24 mouse cellular contexts compared by ENCODE assay signal in the genomic region with DNA sequence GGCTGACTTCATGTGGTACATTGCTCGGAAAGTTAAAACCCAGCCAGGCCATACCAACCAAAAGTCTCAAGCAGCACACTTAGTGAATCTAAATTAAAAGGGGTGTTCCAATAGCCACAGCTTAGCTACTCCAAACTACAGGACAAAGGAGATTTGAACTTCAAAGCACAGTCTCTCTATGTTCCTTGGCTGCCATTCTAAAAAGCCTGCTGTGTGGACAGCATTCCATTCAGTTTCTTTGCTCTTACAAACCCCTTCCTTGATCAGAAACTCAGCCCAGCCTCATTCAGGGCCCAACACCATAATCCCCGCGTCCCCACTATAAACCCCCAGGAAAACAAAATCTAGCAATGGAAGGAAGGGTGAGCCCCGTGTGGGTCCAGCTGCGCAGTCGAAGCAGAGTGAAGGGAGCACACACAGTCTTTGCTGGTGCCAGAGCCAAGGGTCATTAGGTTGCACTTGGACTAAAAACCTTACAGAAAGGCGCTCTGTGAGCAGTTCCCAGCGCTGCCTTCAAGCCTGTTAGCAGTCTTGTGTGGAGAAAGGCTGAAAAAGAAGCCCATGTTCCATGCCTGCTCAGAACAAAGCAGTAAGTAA. TPM values are rescaled to one million over a fixed set of nuclear protein-coding genes. Genes with fewer than 3 reads are reported as not detected.
A peak's percentile ranks its signal among the peaks of the same experiment; 100 is the strongest.
DNase-seq lines count a peak whose midpoint lies in the region; ATAC-seq and TF ChIP-seq lines count a peak whose summit lies in the region.
"Had no signal": no experiment of that assay in that cellular context is flagged by ENCODE, and none has a peak within 500 bp of the region (broad histone marks: within the 10 kb centered on the region; RNA-seq: fewer than 3 reads in every experiment).

No protein-coding gene starts in this region.

- no peak overlapping the region for H3K9ac ChIP-seq in forebrain, embryonic 16.5 days (replicated peaks; ENCODE audit: low read depth, low read length)
- no peak overlapping the region for H3K9ac ChIP-seq in intestine, embryonic 14.5 days (ENCODE audit: low read length)
- H3K9ac ChIP-seq in intestine, postnatal 0 days (ENCODE audit: low read depth, low read length), result no peak overlapping the region
- H3K9ac ChIP-seq in midbrain, embryonic 16.5 days (ENCODE audit: low read depth, low read length), result no peak overlapping the region
- H3K9ac ChIP-seq: hindbrain, embryonic 12.5 days; kidney, embryonic 15.5 days; liver, embryonic 13.5 days had no signal

- H3K4me3 ChIP-seq in forebrain, embryonic 10.5 days, result no peak overlapping the region
- H3K4me3 ChIP-seq in forebrain, embryonic 16.5 days (replicated peaks; ENCODE audit: low read length), result no peak overlapping the region
- H3K4me3 ChIP-seq in intestine, embryonic 14.5 days (ENCODE audit: low read depth, low read length), result no peak overlapping the region
- no peak overlapping the region for H3K4me3 ChIP-seq in intestine, postnatal 0 days (ENCODE audit: low read depth, low read length)
- no peak overlapping the region for H3K4me3 ChIP-seq in midbrain, embryonic 16.5 days (ENCODE audit: low read depth, low read length)
- H3K4me3 ChIP-seq: erythroblast, embryonic 14.5 days; hindbrain, embryonic 12.5 days; kidney, embryonic 15.5 days; liver, embryonic 13.5 days had no signal

- TF ChIP-seq CTCF in intestine, postnatal 0 days (IDR thresholded peaks at IDR 0.05; ENCODE audit: low read depth), result no peak

- no peak overlapping the region; the same call in 1 of the 2 replicates for H3K27ac ChIP-seq in forebrain, embryonic 10.5 days
- H3K27ac ChIP-seq in forebrain, embryonic 16.5 days (ENCODE audit: low read length), result no peak overlapping the region
- H3K27ac ChIP-seq in intestine, embryonic 14.5 days (ENCODE audit: low read depth), result no peak overlapping the region
- no peak overlapping the region for H3K27ac ChIP-seq in intestine, postnatal 0 days (ENCODE audit: low read depth, low read length)
- no peak overlapping the region for H3K27ac ChIP-seq in midbrain, embryonic 16.5 days (ENCODE audit: low read length)
- H3K27ac ChIP-seq: hindbrain, embryonic 12.5 days; kidney, embryonic 15.5 days; liver, embryonic 13.5 days had no signal

- 56% methylated on average over 8 of the region's 8 CpGs for WGBS in forebrain, embryonic 10.5 days
- WGBS in forebrain, embryonic 16.5 days, result 30% methylated on average over 8 of the region's 8 CpGs
- WGBS in intestine, embryonic 14.5 days, result 93% methylated on average over 8 of the region's 8 CpGs
- WGBS in intestine, postnatal 0 days, result 94% methylated on average over 8 of the region's 8 CpGs
- 30% methylated on average over 8 of the region's 8 CpGs for WGBS in midbrain, embryonic 16.5 days

- H3K4me2 ChIP-seq in forebrain, embryonic 16.5 days (ENCODE audit: low read length), result no peak overlapping the region
- no peak overlapping the region for H3K4me2 ChIP-seq in intestine, embryonic 14.5 days (ENCODE audit: low read length)
- no peak overlapping the region for H3K4me2 ChIP-seq in intestine, postnatal 0 days (replicated peaks; ENCODE audit: low read depth)
- no peak overlapping the region for H3K4me2 ChIP-seq in midbrain, embryonic 16.5 days (ENCODE audit: low read length)
- H3K4me2 ChIP-seq: heart, embryonic 11.5 days; hindbrain, embryonic 12.5 days; kidney, embryonic 15.5 days; liver, embryonic 13.5 days had no signal

- DNase-seq in forebrain, embryonic 10.5 days (ENCODE audit: extremely low spot score, low spot score), result peak; percentile 32
- peak; percentile 32 for DNase-seq in intestine, embryonic 14.5 days (ENCODE audit: low spot score)
- DNase-seq in ZHBTc4 (ENCODE audit: low read depth, low spot score), result peak; percentile 47
- DNase-seq in lung, postnatal 25 days (ENCODE audit: low spot score), result no peak
- DNase-seq in thymus, adult 18-20 months, result no peak
- DNase-seq: cerebellum, postnatal 14 days; gastrocnemius, postnatal 14 days; heart, postnatal 36 days; kidney, adult 18-20 months; kidney, postnatal 25 days; left cerebral cortex, postnatal 4 days; liver, embryonic 13.5 days; lung, adult 18-20 months; spleen, adult 18-20 months; thymus, postnatal 36 days had no signal

- ATAC-seq in forebrain, embryonic 16.5 days, result no peak
- ATAC-seq in intestine, embryonic 14.5 days (replicated peaks; ENCODE audit: low FRiP score, low TSS enrichment, low read depth), result no peak
- ATAC-seq in intestine, postnatal 0 days, result no peak
- peak; percentile 28; the same call in 1 of the 2 replicates for ATAC-seq in midbrain, embryonic 16.5 days
- ATAC-seq: lung, postnatal 0 days had no signal

- H3K4me1 ChIP-seq in forebrain, embryonic 10.5 days, result peaks cover 26% of the 10 kb centered on the region
- no peaks in the 10 kb centered on the region for H3K4me1 ChIP-seq in forebrain, embryonic 16.5 days (replicated peaks; ENCODE audit: control insufficient read depth, insufficient read depth, low read length)
- peaks cover 5% of the 10 kb centered on the region for H3K4me1 ChIP-seq in intestine, embryonic 14.5 days (replicated peaks; ENCODE audit: control insufficient read depth, insufficient read depth, low read length)
- no peaks in the 10 kb centered on the region for H3K4me1 ChIP-seq in intestine, postnatal 0 days (replicated peaks; ENCODE audit: control insufficient read depth, insufficient read depth, low read length)
- no peaks in the 10 kb centered on the region for H3K4me1 ChIP-seq in midbrain, embryonic 16.5 days (ENCODE audit: control insufficient read depth, insufficient read depth, low read length)
- H3K4me1 ChIP-seq: hindbrain, embryonic 12.5 days; kidney, embryonic 15.5 days had no signal

- peaks cover 8% of the 10 kb centered on the region; the same call in 1 of the 2 replicates for H3K9me3 ChIP-seq in forebrain, embryonic 10.5 days
- no peaks in the 10 kb centered on the region for H3K9me3 ChIP-seq in forebrain, embryonic 16.5 days (ENCODE audit: control insufficient read depth, low read length)
- H3K9me3 ChIP-seq in intestine, embryonic 14.5 days (ENCODE audit: control insufficient read depth, low read length), result no peaks in the 10 kb centered on the region
- H3K9me3 ChIP-seq in intestine, postnatal 0 days (ENCODE audit: control insufficient read depth), result no peaks in the 10 kb centered on the region
- no peaks in the 10 kb centered on the region for H3K9me3 ChIP-seq in midbrain, embryonic 16.5 days (replicated peaks; ENCODE audit: control insufficient read depth, low read length, poor library complexity, severe bottlenecking)
- H3K9me3 ChIP-seq: hindbrain, embryonic 12.5 days; kidney, embryonic 15.5 days; liver, embryonic 13.5 days had no signal

- peaks cover 98% of the 10 kb centered on the region for H3K36me3 ChIP-seq in forebrain, embryonic 10.5 days (replicated peaks)
- peaks cover 28% of the 10 kb centered on the region for H3K36me3 ChIP-seq in forebrain, embryonic 16.5 days (ENCODE audit: control insufficient read depth, insufficient read depth)
- peaks cover 81% of the 10 kb centered on the region for H3K36me3 ChIP-seq in intestine, embryonic 14.5 days (ENCODE audit: control insufficient read depth, insufficient read depth, low read length)
- peaks cover 72% of the 10 kb centered on the region for H3K36me3 ChIP-seq in intestine, postnatal 0 days (ENCODE audit: control insufficient read depth, insufficient read depth)
- H3K36me3 ChIP-seq in midbrain, embryonic 16.5 days (ENCODE audit: control insufficient read depth, insufficient read depth, low read length), result peaks cover 36% of the 10 kb centered on the region

- no peaks in the 10 kb centered on the region for H3K27me3 ChIP-seq in forebrain, embryonic 10.5 days (ENCODE audit: poor library complexity, severe bottlenecking)
- no peaks in the 10 kb centered on the region for H3K27me3 ChIP-seq in forebrain, embryonic 16.5 days (replicated peaks; ENCODE audit: control insufficient read depth, insufficient read depth, low read length)
- no peaks in the 10 kb centered on the region for H3K27me3 ChIP-seq in intestine, embryonic 14.5 days (replicated peaks; ENCODE audit: control insufficient read depth, insufficient read depth, low read length)
- H3K27me3 ChIP-seq in intestine, postnatal 0 days (replicated peaks; ENCODE audit: control insufficient read depth, insufficient read depth, low read length), result no peaks in the 10 kb centered on the region
- H3K27me3 ChIP-seq in midbrain, embryonic 16.5 days (ENCODE audit: control insufficient read depth, insufficient read depth, low read depth, low read length), result no peaks in the 10 kb centered on the region
- H3K27me3 ChIP-seq: CH12.LX; hindbrain, embryonic 12.5 days; kidney, embryonic 15.5 days; liver, embryonic 13.5 days had no signal

RNA-seq across cellular contexts. Expression of gene Pold3, which starts 35.1 kb away (rescaled TPM):
- polyA plus RNA-seq in forebrain, embryonic 10.5 days (2016; fragmentation: Nextera tagmentation; extraction: Ambion mirVana), result 139 and 140 TPM in 2 replicates
- polyA plus RNA-seq in forebrain, embryonic 16.5 days (2015; fragmentation: Nextera tagmentation; extraction: Ambion mirVana), result 53.4 and 58.4 TPM in 2 replicates
- polyA plus RNA-seq in intestine, embryonic 14.5 days (2014; fragmentation: Nextera tagmentation; extraction: Ambion mirVana), result 64.8 and 70.6 TPM in 2 replicates
- 18.3 and 22.1 TPM in 2 replicates for polyA plus RNA-seq in intestine, postnatal 0 days (2015; fragmentation: Nextera tagmentation; extraction: Ambion mirVana)
- polyA plus RNA-seq in midbrain, embryonic 16.5 days (2015; fragmentation: Nextera tagmentation; extraction: Ambion mirVana), result 51.6 and 55.7 TPM in 2 replicates

Comparison
In these comparisons a context has a peak if more than half of its experiments do, and no peak if none do; other contexts are left out.
1. DNase-seq: peak in forebrain, embryonic 10.5 days (single experiment), intestine, embryonic 14.5 days (single experiment) and ZHBTc4 (single experiment); none in lung, postnatal 25 days (single experiment) and thymus, adult 18-20 months (0 of 2).